Mouse (Mus musculus) embryo, embryonic 10.5 days (tissue): ENCODE measurements around the gene Fxyd2.

ENCODE experiments used
- DNase-seq: peaks from one replicate; pipeline ENCODE4 v3.0.0-alpha.2; 2015; ENCODE audit warnings: low spot score

Gene Fxyd2

DNA sequence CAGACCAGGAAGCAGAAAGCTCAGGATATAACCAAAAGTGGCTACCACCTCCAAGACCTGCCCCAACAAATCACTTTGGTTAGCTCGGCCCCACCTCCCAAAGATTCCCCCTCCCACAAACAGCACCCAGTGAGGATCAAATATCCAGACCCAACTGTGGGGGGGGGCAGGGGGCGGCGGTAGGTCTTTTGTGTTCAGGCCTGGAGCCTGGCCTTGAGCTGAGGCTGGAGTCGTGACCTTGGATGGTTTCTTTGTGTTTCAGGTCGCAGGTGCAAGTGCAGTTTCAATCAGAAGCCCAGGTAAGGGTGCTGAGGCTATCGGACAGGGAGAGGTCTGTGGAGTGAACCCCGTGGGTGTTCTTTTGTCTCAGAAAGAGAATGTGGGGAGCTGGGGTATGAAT is 8.2 kb upstream of the Fxyd2 start:
- no peak for DNase-seq

- no peak for DNase-seq
These were observed 4.3 kb upstream of the Fxyd2 start for GRCm38 (mm10) chr9:45395218-45395617.

DNA sequence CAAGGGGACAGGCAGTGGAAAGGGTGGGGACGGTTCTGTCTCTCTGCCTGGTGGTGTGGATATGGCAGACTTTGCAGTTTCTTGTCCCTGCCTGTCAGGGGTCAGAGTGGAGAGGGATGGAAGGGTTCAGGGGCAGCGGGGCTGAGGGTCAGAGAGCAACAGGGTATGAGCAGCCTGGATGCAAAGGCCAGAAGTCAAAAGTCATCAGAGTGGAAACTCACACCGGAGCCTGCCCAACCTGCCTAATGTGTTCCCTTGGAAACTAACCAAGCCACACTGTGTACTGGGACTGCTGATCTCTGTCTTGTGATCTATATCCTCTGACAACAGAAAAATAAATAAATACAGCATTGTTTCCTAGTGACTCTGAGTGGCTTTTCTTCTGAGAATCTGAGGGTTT is 3.7 kb upstream of the Fxyd2 start:
- DNase-seq, result no peak

GRCm38 (mm10) chr9:45398336-45398735 is 1.1 kb upstream of the Fxyd2 start:
- no peak for DNase-seq

DNA sequence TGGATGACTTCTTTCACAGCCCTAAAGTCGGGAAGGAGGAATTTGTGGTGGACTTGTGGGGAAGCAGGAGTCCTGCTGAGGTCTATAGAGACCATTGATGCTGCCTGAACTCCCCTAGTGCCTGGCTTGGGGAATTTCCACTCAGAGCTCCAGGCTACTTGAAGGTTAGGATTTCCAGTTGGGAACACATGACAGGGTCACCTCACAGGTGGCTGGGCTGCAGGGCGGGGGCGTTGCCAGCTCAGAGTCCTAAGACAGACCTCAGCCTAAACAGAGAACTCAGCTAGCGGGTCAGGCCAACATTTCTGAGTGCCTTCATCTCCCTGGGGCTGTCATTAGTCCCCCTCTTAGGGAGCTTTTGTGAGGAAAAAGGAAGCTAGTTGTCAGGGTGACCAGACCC is 2.4 kb downstream of the Fxyd2 start:
- no peak for DNase-seq

- DNase-seq, result no peak
These were observed 3.5 kb downstream of the Fxyd2 start for GRCm38 (mm10) chr9:45402957-45403356.

- DNase-seq, result no peak
These were observed 6.2 kb downstream of the Fxyd2 start for GRCm38 (mm10) chr9:45405694-45406093.

DNA sequence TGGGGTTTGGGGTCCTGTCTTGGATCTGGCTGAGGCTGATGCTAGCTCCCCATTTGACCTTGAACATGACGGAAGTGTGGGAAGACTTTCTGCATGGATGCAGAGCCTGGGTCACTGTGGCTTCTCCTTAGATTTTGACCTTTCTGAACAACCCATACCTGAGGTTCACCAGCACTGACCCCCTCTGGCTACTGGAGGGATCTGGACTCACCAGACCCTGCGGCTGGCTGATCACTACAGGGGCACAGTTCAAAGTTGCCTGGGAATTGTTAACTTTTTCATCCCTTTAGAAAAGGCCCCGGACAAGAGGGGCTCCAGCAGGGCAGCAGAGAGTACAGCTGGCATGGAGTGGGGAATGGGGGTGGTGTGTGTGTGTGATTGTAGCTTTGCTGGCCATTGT is 7.3 kb downstream of the Fxyd2 start:
- DNase-seq, result no peak

- peak; percentile 85 for DNase-seq
These were observed 8.5 kb downstream of the Fxyd2 start for GRCm38 (mm10) chr9:45407706-45408675.

GRCm38 (mm10) chr9:45410193-45410592 is 10.7 kb downstream of the Fxyd2 start:
- no peak for DNase-seq

DNA sequence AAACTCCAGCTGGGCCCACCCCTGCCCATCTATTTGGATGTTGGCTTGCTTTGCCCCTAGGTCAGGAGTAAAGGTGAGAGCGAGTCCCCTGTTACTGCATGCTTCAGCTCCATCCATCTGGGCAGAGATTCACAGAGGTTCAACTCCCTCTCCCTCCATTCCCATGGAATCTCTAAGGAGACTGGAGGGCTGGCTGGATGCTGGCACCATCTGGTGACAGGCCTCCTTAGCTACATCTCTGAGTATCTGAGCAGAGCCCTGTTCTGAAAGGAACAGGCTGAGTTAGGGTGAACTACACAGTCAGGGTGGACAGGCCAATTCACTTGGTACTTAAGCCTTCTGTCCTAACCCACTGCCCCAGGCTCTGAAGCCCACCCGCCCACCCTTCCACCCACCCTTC is 11.1 kb downstream of the Fxyd2 start:
- DNase-seq, result no peak

- no peak for DNase-seq
These were observed 11.6 kb downstream of the Fxyd2 start for GRCm38 (mm10) chr9:45411111-45411510.

GRCm38 (mm10) chr9:45411803-45412202 is 12.3 kb downstream of the Fxyd2 start:
- peak; percentile 77 for DNase-seq

GRCm38 (mm10) chr9:45412287-45412686 is 12.8 kb downstream of the Fxyd2 start:
- DNase-seq, result peak; percentile 94

GRCm38 (mm10) chr9:45412700-45413477 is 13.4 kb downstream of the Fxyd2 start:
- no peak for DNase-seq

DNA sequence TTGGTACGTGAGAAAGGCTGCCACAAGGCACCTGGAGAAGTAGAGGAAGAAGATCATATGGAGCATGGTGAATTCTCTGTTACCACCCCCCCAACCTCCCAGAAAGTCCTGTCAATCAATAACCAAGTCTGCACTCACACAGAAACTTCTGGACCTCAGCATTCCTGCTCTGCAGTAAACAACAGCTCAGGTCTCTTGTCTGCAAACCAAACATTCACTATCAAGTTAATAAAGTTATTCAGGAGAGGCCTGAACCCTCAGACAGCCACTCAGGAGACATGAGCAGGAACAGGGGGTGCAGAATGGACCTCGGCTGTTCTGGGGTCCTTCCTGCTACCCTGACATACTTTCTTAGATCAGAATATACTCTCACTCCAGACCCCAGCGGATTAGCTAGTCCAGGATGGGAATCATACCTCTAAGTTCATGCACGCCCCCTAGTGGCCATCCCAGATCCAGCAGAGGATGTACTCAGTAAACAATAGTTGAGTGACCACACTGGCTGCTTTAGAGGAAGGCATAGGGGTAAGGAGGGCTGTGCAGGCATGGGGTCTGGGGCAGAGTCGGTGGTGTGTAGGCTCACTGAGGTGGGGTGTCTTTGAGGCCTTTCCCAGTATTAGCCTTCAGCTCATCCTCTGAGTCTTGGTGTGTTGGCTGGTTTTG is 14.1 kb downstream of the Fxyd2 start:
- DNase-seq, result peak; percentile 57

DNA sequence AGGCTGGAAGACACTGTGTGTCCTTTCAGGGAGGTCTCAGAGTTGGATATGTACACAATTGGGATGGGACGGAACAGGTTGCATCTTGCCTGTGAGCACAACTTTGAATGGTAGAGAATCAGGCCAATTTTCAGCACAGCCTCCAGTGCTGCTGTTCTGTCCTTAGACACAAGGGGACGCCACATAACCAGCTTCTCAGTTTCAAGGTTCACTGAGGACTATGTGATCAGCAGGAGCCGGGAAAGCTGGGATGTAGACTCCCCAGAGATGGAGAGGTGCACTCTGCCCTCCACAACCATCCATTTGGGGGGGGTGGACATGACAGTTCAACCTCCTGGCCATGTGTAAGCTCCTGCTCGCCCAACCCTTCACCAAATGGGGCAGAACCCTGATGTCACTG is 16.4 kb downstream of the Fxyd2 start:
- DNase-seq, result peak; percentile 47

GRCm38 (mm10) chr9:45417245-45417644 is 17.8 kb downstream of the Fxyd2 start:
- DNase-seq, result peak; percentile 66

GRCm38 (mm10) chr9:45418252-45418651 is 18.8 kb downstream of the Fxyd2 start:
- no peak for DNase-seq

DNA sequence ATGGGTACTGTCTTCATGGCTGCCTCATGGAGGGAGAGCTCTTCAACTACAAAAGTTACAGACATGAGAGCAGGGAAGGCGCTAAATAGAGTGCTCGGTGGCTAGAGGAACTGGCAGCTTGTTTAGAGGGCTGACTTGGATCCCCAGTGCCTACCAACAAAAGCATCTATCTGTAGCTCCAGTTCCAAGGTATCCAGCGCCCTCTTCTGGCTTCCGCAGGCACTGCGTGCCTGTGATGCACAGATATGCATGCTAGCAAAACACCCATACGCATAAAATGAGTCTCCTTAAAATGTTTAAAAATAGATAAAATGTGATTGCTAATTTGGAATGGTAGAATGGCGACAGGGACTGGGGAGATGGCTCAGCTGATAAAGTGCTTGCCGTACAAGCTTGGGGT is 21.7 kb downstream of the Fxyd2 start:
- peak; percentile 33 for DNase-seq

DNA sequence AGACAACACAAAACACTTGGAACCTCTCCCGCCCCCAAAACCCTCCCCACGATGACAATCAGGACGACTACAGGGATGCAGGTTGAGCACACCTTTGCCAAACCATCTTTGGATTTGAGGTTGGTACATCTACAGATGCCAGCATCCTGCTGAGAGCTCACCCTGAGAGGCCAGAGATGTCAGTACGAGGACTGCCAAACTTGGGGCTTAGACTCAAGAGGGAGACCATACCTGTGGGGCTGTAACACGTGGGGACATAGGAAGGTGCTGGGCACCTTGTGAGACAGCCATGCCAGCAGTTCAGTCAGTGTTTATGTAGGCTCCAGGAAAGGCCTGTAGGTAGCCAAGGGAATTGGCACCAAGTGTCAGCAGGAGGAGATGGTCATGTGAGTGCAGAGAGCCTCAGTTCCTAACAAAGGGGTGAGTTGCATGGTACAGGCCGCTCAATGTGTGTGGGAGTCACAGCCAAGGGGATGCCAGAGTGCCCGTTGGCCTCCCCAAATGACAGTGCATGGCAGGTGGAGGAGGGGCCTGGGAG is 23.4 kb downstream of the Fxyd2 start:
- no peak for DNase-seq

- no peak for DNase-seq
These were observed 27.0 kb downstream of the Fxyd2 start, which contains the start of gene Dscaml1 for GRCm38 (mm10) chr9:45426456-45426855. Gene Dscaml1 (plus strand): TSS chr9:45426628.
